Mouse (Mus musculus) liver, embryonic 12.5 days (tissue): ENCODE data around the gene Zfp423. TPM values are rescaled to one million over a fixed set of nuclear protein-coding genes. Genes with fewer than 3 reads are reported as not detected.
A peak's percentile ranks its signal among the peaks of the same experiment; 100 is the strongest.

ENCODE experiments used
- ATAC-seq: fragments of 200-750 bp; cut with Nextera tagmentation; 2 replicates; pipeline ENCODE4 v1.8.0; 2017; ENCODE audit warnings: moderate number of reproducible peaks, mild to moderate bottlenecking, moderate library complexity
- H3K27ac ChIP-seq: fragments of 300-500 bp; sonication (generic); 2 replicates; pipeline ENCODE4 v1.5.1; 2016; ENCODE audit warnings: mild to moderate bottlenecking
- H3K27me3 ChIP-seq: fragments of 300-500 bp; sonication (generic); replicated peaks from 2 replicates; pipeline ENCODE4 v1.6.1; 2016; ENCODE audit warnings: mild to moderate bottlenecking, moderate library complexity
- H3K36me3 ChIP-seq: fragments of 300-500 bp; sonication (generic); 2 replicates; pipeline ENCODE4 v1.6.1; 2016; ENCODE audit warnings: mild to moderate bottlenecking, moderate library complexity
- H3K4me1 ChIP-seq: fragments of 300-500 bp; sonication (generic); 2 replicates; pipeline ENCODE4 v1.6.1; 2016
- H3K4me2 ChIP-seq: fragments of 300-500 bp; sonication (generic); 2 replicates; pipeline ENCODE4 v1.6.1; 2016; ENCODE audit warnings: mild to moderate bottlenecking, moderate library complexity
- H3K4me3 ChIP-seq: fragments of 300-500 bp; sonication (generic); 2 replicates; pipeline ENCODE4 v1.5.1; 2016; ENCODE audit warnings: mild to moderate bottlenecking, moderate library complexity
- H3K9ac ChIP-seq: fragments of 300-500 bp; sonication (generic); 2 replicates; pipeline ENCODE4 v1.6.1; 2016; ENCODE audit warnings: mild to moderate bottlenecking, moderate library complexity
- H3K9me3 ChIP-seq: fragments of 300-500 bp; sonication (generic); replicated peaks from 2 replicates; pipeline ENCODE4 v1.6.1; 2016; ENCODE audit warnings: mild to moderate bottlenecking, moderate library complexity
- WGBS: fragments of 180-500 bp; shearing (Covaris S2); methylation state at CpG from one replicate; pipeline ENCODE4 v1.1.7; 2016; ENCODE audit not compliant: insufficient replicate concordance; 5-methylcytosine and 5-hydroxymethylcytosine counted together
- polyA plus RNA-seq: library from polyadenylated mRNA; unstranded; fragments of >200 nt; fragmentation: Nextera tagmentation; extraction: Ambion mirVana; gene quantifications from 2 replicates; pipeline ENCODE4 v1.2.1, GENCODE M21; 2016

The Zfp423 gene
- polyA plus RNA-seq, 1 experiment from 2014 or later, result 2.5 TPM

GRCm38 (mm10) chr8:87716726-87717248 is 242.6 kb downstream of the Zfp423 start:
- Histone ChIP-seq H3K27ac (no peak overlapping the region), H3K27me3 (0 out of 2 replicates have a peak, but pooled peaks cover 9% of the 10 kb centered on the region), H3K4me1 (peaks cover 4% of the 10 kb centered on the region; the same call in 1 of the 2 replicates), H3K36me3 (no peaks in the 10 kb centered on the region), H3K9me3 (no peaks in the 10 kb centered on the region), H3K9ac (no peak overlapping the region), H3K4me3 (no peak overlapping the region), H3K4me2 (peak overlapping the region; percentile 27; the same call in 1 of the 2 replicates)
- 33% methylated on average over 9 of the region's 9 CpGs for WGBS
- no peak for ATAC-seq

- no peak overlapping the region for H3K4me3 ChIP-seq
- no peak for ATAC-seq
- peaks cover 4% of the 10 kb centered on the region; the same call in 1 of the 2 replicates for H3K4me1 ChIP-seq
- WGBS, result 20% methylated on average over 24 of the region's 24 CpGs
- H3K9ac ChIP-seq, result no peak overlapping the region
- H3K27ac ChIP-seq, result no peak overlapping the region
- H3K27me3 ChIP-seq, result 0 out of 2 replicates have a peak, but pooled peaks cover 9% of the 10 kb centered on the region
- peak overlapping the region; percentile 27; the same call in 1 of the 2 replicates for H3K4me2 ChIP-seq
- no peaks in the 10 kb centered on the region for H3K36me3 ChIP-seq
- H3K9me3 ChIP-seq, result no peaks in the 10 kb centered on the region
Measured at GRCm38 (mm10) chr8:87715731-87716682, 243.4 kb downstream of the Zfp423 start.

GRCm38 (mm10) chr8:87713946-87714345 is 245.4 kb downstream of the Zfp423 start:
- 0 out of 2 replicates have a peak, but pooled peaks cover 9% of the 10 kb centered on the region for H3K27me3 ChIP-seq
- no peak overlapping the region for H3K4me2 ChIP-seq
- no peak overlapping the region for H3K27ac ChIP-seq
- whole genome bisulfite sequencing, result 39% methylated on average over 2 of the region's 3 CpGs
- H3K9me3 ChIP-seq, result no peaks in the 10 kb centered on the region
- ATAC-seq, result no peak
- H3K9ac ChIP-seq, result no peak overlapping the region
- no peaks in the 10 kb centered on the region for H3K36me3 ChIP-seq
- no peak overlapping the region for H3K4me3 ChIP-seq
- H3K4me1 ChIP-seq, result peaks cover 4% of the 10 kb centered on the region; the same call in 1 of the 2 replicates

GRCm38 (mm10) chr8:87711955-87712354 is 247.4 kb downstream of the Zfp423 start:
- no peaks in the 10 kb centered on the region for H3K36me3 ChIP-seq
- peaks cover 4% of the 10 kb centered on the region; the same call in 1 of the 2 replicates for H3K4me1 ChIP-seq
- 61% methylated on average over 6 of the region's 6 CpGs for WGBS
- no peaks in the 10 kb centered on the region for H3K9me3 ChIP-seq
- no peak overlapping the region for H3K9ac ChIP-seq
- H3K27ac ChIP-seq, result no peak overlapping the region
- ATAC-seq, result no peak
- H3K4me3 ChIP-seq, result no peak overlapping the region
- H3K4me2 ChIP-seq, result no peak overlapping the region
- 0 out of 2 replicates have a peak, but pooled peaks cover 14% of the 10 kb centered on the region for H3K27me3 ChIP-seq

- no peaks in the 10 kb centered on the region for H3K9me3 ChIP-seq
- no peak overlapping the region for H3K27ac ChIP-seq
- no peak overlapping the region for H3K4me3 ChIP-seq
- no peaks in the 10 kb centered on the region for H3K36me3 ChIP-seq
- H3K27me3 ChIP-seq, result 0 out of 2 replicates have a peak, but pooled peaks cover 7% of the 10 kb centered on the region
- H3K4me1 ChIP-seq, result no peaks in the 10 kb centered on the region
- no peak overlapping the region for H3K9ac ChIP-seq
- H3K4me2 ChIP-seq, result no peak overlapping the region
- WGBS, result 21% methylated on average over 11 of the region's 11 CpGs
- no peak for ATAC-seq
Measured at GRCm38 (mm10) chr8:87708127-87708637, 251.2 kb downstream of the Zfp423 start.

GRCm38 (mm10) chr8:87707176-87707575 is 252.2 kb downstream of the Zfp423 start:
- Histone ChIP-seq H3K9me3 (no peaks in the 10 kb centered on the region), H3K4me2 (no peak overlapping the region), H3K4me3 (no peak overlapping the region), H3K4me1 (no peaks in the 10 kb centered on the region), H3K36me3 (no peaks in the 10 kb centered on the region), H3K27me3 (0 out of 2 replicates have a peak, but pooled peaks cover 11% of the 10 kb centered on the region), H3K27ac (no peak overlapping the region), H3K9ac (no peak overlapping the region)
- WGBS, result 74% methylated on average over 17 of the region's 17 CpGs
- no peak for ATAC-seq

- no peak overlapping the region for H3K9ac ChIP-seq
- no peaks in the 10 kb centered on the region for H3K9me3 ChIP-seq
- 80% methylated on average over 3 of the region's 3 CpGs for WGBS
- no peak for ATAC-seq
- H3K36me3 ChIP-seq, result no peaks in the 10 kb centered on the region
- no peak overlapping the region for H3K4me3 ChIP-seq
- 0 out of 2 replicates have a peak, but pooled peaks cover 11% of the 10 kb centered on the region for H3K27me3 ChIP-seq
- H3K4me2 ChIP-seq, result no peak overlapping the region
- H3K27ac ChIP-seq, result no peak overlapping the region
- H3K4me1 ChIP-seq, result no peaks in the 10 kb centered on the region
Measured at GRCm38 (mm10) chr8:87704756-87705155, 254.6 kb downstream of the Zfp423 start.

GRCm38 (mm10) chr8:87702790-87703311 is 256.5 kb downstream of the Zfp423 start:
- H3K9me3 ChIP-seq, result no peaks in the 10 kb centered on the region
- no peak overlapping the region for H3K4me3 ChIP-seq
- no peaks in the 10 kb centered on the region for H3K36me3 ChIP-seq
- H3K4me2 ChIP-seq, result no peak overlapping the region
- 51% methylated on average over 10 of the region's 10 CpGs for WGBS
- H3K27ac ChIP-seq, result no peak overlapping the region
- no peak for ATAC-seq
- H3K27me3 ChIP-seq, result 0 out of 2 replicates have a peak, but pooled peaks cover 11% of the 10 kb centered on the region
- no peak overlapping the region for H3K9ac ChIP-seq
- H3K4me1 ChIP-seq, result no peaks in the 10 kb centered on the region

GRCm38 (mm10) chr8:87702051-87702521 is 257.3 kb downstream of the Zfp423 start:
- Histone ChIP-seq H3K4me2 (no peak overlapping the region), H3K4me1 (no peaks in the 10 kb centered on the region), H3K9ac (no peak overlapping the region), H3K36me3 (no peaks in the 10 kb centered on the region), H3K9me3 (no peaks in the 10 kb centered on the region), H3K27ac (no peak overlapping the region), H3K4me3 (no peak overlapping the region), H3K27me3 (0 out of 2 replicates have a peak, but pooled peaks cover 6% of the 10 kb centered on the region)
- 55% methylated on average over 8 of the region's 8 CpGs for WGBS
- no peak for ATAC-seq

GRCm38 (mm10) chr8:87701583-87701982 is 257.8 kb downstream of the Zfp423 start:
- Histone ChIP-seq H3K27me3 (0 out of 2 replicates have a peak, but pooled peaks cover 4% of the 10 kb centered on the region), H3K9me3 (no peaks in the 10 kb centered on the region), H3K36me3 (no peaks in the 10 kb centered on the region), H3K9ac (no peak overlapping the region), H3K4me1 (no peaks in the 10 kb centered on the region), H3K4me2 (no peak overlapping the region), H3K4me3 (no peak overlapping the region), H3K27ac (no peak overlapping the region)
- no peak for ATAC-seq
- WGBS, result 60% methylated on average over 4 of the region's 4 CpGs

GRCm38 (mm10) chr8:87700321-87700720 is 259.1 kb downstream of the Zfp423 start:
- Histone ChIP-seq H3K4me3 (no peak overlapping the region), H3K27me3 (0 out of 2 replicates have a peak, but pooled peaks cover 4% of the 10 kb centered on the region), H3K9ac (no peak overlapping the region), H3K27ac (no peak overlapping the region), H3K4me1 (no peaks in the 10 kb centered on the region), H3K36me3 (no peaks in the 10 kb centered on the region), H3K4me2 (no peak overlapping the region), H3K9me3 (no peaks in the 10 kb centered on the region)
- no peak for ATAC-seq
- WGBS, result 38% methylated on average over 12 of the region's 12 CpGs
